Mouse (Mus musculus): ENCODE data around the gene Barhl1.

The Barhl1 gene

DNA sequence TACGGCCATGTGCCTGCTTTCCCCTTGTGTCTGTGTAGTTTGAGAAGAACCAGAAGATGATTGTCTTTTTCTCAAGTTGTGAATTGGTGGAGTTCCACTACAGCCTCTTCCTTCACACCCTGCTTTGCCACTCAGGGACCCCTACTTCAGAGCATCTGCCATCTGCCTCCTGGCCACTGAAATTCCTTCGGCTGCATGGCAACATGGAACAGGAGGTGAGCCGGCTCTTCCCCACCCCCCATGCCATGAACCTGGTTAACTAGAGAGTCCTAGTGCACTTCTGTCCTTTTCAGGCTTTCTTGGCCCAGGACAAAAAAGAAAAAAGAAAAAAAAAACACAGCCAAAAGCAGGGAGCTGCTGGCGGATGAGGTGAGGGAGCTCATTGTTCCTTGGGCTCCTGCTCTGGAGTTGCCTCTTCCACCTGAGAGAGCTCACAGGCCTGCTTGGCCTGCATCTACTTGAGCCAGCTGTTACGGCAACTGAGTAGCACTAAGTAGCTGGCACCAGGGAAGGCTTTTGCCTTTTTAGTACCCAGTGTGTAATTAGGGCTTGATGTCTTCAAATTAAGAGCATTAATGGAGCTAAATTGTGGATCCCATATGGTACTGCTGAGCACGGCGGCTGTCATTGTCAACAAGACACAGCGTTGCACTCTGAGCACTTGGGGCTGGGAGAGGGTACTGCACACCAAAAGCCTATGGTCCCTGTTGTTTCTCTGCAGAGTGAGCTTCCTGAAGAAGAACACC, 55.6 kb downstream of the Barhl1 start:
- no peak for DNase-seq (ENCODE audit: low spot score)

DNA sequence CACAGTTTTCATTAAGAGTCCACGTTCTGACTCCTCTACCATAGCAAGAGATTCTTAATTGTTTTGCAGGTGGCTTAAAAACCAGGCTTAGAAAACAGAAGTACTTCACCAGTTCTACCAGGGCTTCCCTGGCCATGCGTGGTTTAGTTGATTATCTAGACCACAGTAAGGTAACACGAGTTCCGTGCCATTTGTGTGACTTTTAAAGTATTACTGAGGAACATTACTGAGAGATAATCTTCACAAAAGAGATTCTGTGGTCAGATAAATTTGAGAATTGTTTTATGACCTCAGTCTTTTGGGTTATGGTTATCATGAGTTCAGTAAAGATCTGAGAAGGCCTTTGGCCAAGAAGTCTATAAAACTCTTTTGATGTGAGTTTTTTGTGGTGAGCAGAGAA, 57.2 kb downstream of the Barhl1 start:
- no peak for DNase-seq (ENCODE audit: low spot score)
